Mouse (Mus musculus) kidney, adult 11 months (tissue): ENCODE results near the gene Susd1.
A peak's percentile ranks its signal among the peaks of the same experiment; 100 is the strongest.

Source experiments
- DNase-seq: peaks from one replicate; pipeline ENCODE4 v3.0.0; 2022

Susd1 gene

DNA sequence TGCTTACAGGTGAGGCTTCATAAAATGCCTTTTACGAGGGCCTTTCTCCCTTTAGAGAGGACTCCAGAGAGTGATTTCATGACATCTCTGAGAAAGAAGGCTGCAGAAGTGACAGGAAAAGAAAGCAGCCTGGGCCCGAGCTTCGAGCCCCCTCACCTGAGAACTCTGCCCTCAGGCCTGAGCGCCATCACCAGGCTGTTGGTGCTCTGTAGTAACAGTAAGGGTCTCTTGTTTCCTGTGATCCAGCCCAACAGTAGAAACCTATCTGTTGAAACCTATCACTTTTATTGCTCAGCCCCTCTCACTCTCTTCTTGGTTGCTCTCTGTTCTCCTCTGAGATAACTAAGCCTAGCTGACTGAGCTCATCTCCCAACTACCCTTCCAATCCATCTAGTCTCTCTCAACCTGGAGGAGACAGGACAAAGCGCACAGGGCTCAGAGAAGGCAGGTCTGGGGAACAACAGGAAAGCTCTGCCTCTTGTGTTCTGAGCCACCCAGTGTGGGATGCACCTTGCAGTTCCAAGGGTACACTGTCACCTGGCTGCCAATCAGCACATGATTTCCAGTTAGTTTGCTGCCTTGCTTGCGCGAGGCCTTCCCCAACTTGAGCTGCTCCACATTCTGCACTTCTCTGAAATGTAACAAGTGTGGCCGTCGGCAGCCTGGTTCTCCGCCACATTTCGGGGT is 101.4 kb downstream of the Susd1 start:
- no peak for DNase-seq

- no peak for DNase-seq
These were observed 102.0 kb downstream of the Susd1 start for GRCm38 (mm10) chr4:59336439-59336809.

GRCm38 (mm10) chr4:59335616-59336438 is 102.6 kb downstream of the Susd1 start:
- no peak for DNase-seq

DNA sequence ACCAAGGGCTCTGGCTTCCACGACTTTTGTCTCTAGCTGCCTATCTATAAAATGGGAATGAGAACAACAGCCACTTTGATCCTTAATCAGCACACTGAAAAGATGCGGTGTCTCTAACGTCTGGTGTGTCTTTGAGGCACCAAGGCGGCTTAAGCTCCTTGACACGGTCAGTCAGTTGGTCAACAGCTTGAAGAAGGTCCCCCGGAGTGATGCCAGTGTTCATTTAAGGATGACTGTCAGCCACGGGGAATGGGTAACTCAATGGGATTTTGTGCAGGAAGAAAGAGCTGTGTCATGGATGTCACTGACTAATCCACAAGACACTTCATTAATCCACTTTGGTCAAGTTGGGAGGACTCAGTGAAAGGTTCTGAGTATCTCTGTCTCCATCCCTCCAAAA is 103.3 kb downstream of the Susd1 start:
- DNase-seq: no peak

- DNase-seq: no peak
These were observed 104.2 kb downstream of the Susd1 start for GRCm38 (mm10) chr4:59334236-59334635.

GRCm38 (mm10) chr4:59333424-59333895 is 105.0 kb downstream of the Susd1 start:
- no peak for DNase-seq

DNA sequence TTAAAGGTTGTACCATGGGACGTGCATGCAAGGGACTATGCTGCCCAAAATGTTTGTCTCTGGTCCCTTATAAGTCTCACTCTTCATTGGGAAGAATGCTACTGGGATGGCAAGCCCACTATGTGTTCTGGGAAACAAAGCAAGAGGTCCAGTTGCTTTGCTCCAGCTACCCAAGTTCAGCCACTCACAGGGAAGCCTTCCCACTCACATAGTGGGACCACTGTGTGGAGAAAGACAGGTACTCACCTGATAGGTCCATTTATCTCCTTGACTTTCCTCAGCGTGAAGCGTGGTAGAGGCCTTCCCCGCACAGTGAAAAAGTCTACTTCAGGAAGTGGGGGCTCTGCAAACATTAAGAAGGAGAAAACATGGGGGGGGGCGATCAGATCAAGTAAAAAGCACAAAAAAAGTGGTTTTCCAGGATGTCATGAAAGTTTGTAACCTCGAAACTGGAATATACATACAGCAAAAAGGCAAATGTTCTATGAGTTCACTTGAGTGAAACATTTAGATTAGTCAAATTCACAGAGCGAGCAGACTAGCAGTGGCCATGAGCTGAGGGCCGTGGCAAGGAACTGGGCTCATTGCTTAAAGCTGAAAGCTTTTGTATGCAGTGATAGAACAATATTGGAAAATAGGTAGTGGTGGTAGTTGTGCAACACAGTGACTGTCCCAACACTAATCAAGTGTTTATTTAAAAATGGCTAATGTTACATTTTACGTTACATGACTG is 105.6 kb downstream of the Susd1 start:
- DNase-seq: no peak

GRCm38 (mm10) chr4:59332089-59332488 is 106.3 kb downstream of the Susd1 start:
- DNase-seq: no peak

DNA sequence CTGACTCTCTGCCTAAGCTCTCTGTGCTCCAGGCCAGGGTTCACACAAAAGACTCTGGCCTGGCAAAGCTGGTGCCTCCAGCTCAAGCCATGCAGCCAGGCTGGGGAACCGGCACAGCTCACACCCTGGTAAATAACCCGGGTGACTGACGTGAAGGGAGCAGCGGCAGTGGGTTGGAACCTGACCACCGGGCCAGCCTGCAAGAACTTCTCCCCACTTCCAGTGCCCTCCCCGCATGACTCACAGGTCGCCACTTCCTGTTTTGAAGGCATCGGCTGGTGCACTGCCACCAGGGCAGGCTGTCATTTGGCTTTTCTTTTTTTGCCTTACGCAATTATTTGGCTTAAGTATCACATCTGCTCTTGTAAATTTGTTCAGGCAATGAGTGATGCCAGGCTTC is 106.8 kb downstream of the Susd1 start:
- peak; percentile 70 for DNase-seq

GRCm38 (mm10) chr4:59330961-59331604 is 107.3 kb downstream of the Susd1 start:
- no peak for DNase-seq

- peak; percentile 23 for DNase-seq
These were observed 108.8 kb downstream of the Susd1 start for GRCm38 (mm10) chr4:59329461-59330304.

GRCm38 (mm10) chr4:59328821-59329220 is 109.6 kb downstream of the Susd1 start:
- no peak for DNase-seq

GRCm38 (mm10) chr4:59327986-59328385 is 110.4 kb downstream of the Susd1 start:
- DNase-seq: no peak

DNA sequence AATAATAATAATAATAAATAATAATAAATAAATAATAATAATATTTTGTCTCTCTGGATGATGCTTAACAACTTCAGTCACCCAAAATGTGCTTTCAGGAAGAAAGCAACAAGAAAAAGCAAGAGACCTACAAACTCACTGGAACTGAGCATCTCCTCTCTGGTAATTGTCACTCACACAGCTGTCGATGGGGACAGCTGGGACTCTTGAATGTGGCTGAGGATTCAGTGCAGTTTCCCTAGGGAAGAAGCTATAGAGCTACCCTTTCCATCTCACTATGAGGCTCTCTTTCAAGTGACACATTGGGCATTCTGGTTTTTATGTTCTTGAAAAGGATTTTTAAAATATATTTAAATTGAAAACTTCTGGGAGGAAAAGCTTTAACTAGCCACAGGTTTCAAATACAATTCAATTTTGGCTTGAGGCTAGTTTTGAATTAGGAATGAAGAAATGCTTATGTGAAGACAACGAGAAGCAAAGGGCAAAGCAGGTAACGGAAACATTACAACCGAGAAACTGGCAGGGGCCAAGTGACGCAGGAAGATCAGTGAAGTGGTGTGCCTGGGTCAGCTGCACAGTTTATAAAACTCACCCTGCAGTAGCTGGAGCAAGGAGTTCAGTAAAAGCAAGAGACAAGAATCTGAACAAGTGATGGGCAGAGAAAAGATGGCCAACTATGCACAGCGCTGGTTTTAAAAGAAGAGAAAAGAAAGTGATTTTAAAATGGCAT is 112.2 kb downstream of the Susd1 start:
- no peak for DNase-seq

DNA sequence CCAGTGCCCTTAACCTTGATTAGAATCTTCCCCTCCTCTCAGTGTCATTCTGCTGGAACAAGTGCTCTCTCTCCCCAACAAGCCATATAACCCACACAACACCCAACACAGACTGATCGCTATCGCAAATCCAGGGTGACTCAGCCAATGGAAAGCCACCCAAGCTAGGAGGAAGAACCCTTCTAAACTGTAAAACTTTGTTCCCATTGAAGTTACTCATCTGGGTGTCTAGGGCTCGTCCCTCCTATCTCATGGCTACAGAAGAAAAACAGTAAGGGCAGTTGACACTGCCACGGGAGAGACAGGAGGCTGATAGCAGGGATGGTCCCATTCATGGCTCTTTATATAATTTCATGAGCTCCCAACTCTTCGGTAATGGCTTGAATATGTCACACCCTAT is 114.1 kb downstream of the Susd1 start:
- no peak for DNase-seq

DNA sequence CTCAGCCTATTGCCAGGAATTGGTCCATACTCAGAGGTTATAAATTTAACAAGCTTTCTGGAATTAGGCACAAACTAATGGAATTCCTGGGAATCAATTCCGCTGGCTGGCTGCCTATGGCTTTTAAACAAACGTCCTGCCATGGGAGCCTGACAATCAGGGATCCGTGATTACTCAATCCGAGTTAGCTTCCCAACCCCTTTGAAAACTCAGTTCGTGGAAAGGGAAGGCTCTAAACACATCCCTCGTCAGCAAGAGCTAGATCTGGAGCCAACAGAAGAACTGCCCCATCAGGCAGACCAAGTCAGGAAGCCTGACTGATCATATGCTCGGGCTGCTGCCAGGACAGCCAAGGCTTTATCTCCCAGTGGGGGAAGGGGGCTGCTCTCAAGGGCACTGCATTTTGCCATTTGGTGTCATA is 115.2 kb downstream of the Susd1 start:
- DNase-seq: no peak

- DNase-seq: no peak
These were observed 115.7 kb downstream of the Susd1 start for GRCm38 (mm10) chr4:59322733-59323132.

DNA sequence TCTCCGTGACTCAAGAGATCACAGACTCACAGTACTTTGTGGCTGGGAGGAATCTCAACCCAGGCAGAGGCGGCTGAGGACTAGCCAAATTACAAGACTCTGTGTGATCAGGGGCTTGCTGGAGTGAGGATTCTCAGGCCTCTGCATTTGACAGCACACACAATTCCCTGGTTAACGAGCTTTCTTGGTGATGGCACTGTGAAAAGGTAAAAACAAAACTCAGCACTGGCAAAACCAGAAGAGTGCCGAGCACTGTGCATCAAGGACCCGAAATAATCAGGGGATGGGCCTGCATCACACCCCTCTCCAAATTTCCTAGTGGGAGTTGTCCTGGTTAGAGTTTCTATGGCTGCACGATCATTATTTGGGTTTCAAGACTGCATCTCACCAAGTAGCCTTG is 116.4 kb downstream of the Susd1 start:
- DNase-seq: no peak

- no peak for DNase-seq
These were observed 117.0 kb downstream of the Susd1 start for GRCm38 (mm10) chr4:59321181-59322008.
